Mouse (Mus musculus) limb, embryonic 14.5 days (tissue): Measurements from ENCODE around the gene Hdac4. TPM values are rescaled to one million over a fixed set of nuclear protein-coding genes. Genes with fewer than 3 reads are reported as not detected.

Experiments used
- ATAC-seq: fragments of 200-750 bp; cut with Nextera tagmentation; 2 replicates; pipeline ENCODE4 v1.8.0; 2017; ENCODE audit warnings: low read depth, moderate number of reproducible peaks, moderate TSS enrichment; ENCODE audit not compliant: low FRiP score
- DNase-seq: peaks from one replicate; pipeline ENCODE4 v3.0.0-alpha.2; 2015; ENCODE audit warnings: low spot score
- H3K27ac ChIP-seq: fragments of 300-500 bp; sonication (generic); replicated peaks from 2 replicates; pipeline ENCODE4 v1.5.1; 2014; ENCODE audit warnings: low read depth, mild to moderate bottlenecking, low read length, moderate library complexity, mixed read lengths
- H3K27me3 ChIP-seq: fragments of 300-500 bp; sonication (generic); 2 replicates; pipeline ENCODE4 v1.6.1; 2014; ENCODE audit warnings: low read length, mixed read lengths; ENCODE audit not compliant: control insufficient read depth, insufficient read depth
- H3K36me3 ChIP-seq: fragments of 300-500 bp; sonication (generic); 2 replicates; pipeline ENCODE4 v1.6.1; 2014; ENCODE audit warnings: mild to moderate bottlenecking, low read length, moderate library complexity, mixed read lengths; ENCODE audit not compliant: control insufficient read depth, insufficient read depth
- H3K4me1 ChIP-seq: fragments of 300-500 bp; sonication (generic); 2 replicates; pipeline ENCODE4 v1.6.1; 2014; ENCODE audit warnings: antibody characterized with exemption, low read length, mixed read lengths; ENCODE audit not compliant: control insufficient read depth, insufficient read depth
- H3K4me2 ChIP-seq: fragments of 300-500 bp; sonication (generic); replicated peaks from 2 replicates; pipeline ENCODE4 v1.6.1; 2014; ENCODE audit warnings: low read depth, mild to moderate bottlenecking, low read length, moderate library complexity; ENCODE audit not compliant: severe bottlenecking
- H3K4me3 ChIP-seq: fragments of 300-500 bp; sonication (generic); replicated peaks from 2 replicates; pipeline ENCODE4 v1.5.1; 2014; ENCODE audit warnings: low read length
- H3K9ac ChIP-seq: fragments of 300-500 bp; sonication (generic); 2 replicates; pipeline ENCODE4 v1.6.1; 2014; ENCODE audit warnings: mild to moderate bottlenecking, low read depth, low read length, moderate library complexity; ENCODE audit not compliant: severe bottlenecking
- H3K9me3 ChIP-seq: fragments of 300-500 bp; sonication (generic); 2 replicates; pipeline ENCODE4 v1.6.1; 2016; ENCODE audit warnings: low read length; ENCODE audit not compliant: control insufficient read depth
- POLR2A ChIP-seq: fragments of 200-500 bp; IDR thresholded peaks from 2 replicates; pipeline ENCODE4 v1.8.0; 2012; ENCODE audit warnings: inconsistent platforms, mild to moderate bottlenecking, moderate library complexity, borderline replicate concordance; ENCODE audit not compliant: insufficient read depth, insufficient read length; ENCODE audit errors: extremely low read depth
- WGBS: fragments of 180-500 bp; shearing (Covaris S2); extraction: QIAGEN DNeasy Blood & Tissue Kit; methylation state at CpG from one replicate; pipeline ENCODE4 v1.1.7; 2014; 5-methylcytosine and 5-hydroxymethylcytosine counted together
- polyA plus RNA-seq, 2 experiments: library from polyadenylated mRNA; depleted of rRNA in 1 of 2; stranded (reverse) in 1 of 2; unstranded in 1 of 2; fragments of >200 nt; fragmentation: Nextera tagmentation in 1 of 2; extraction: Ambion mirVana in 1 of 2; gene quantifications; 2 replicates each; pipeline versions ENCODE4 v1.2.1 to v1.2.3; 2012 to 2014

The Hdac4 gene
- polyA plus RNA-seq, 2 experiments, result 15.2 to 25.4 TPM

GRCm38 (mm10) chr1:92004906-92005616 lies 190.4 kb downstream of the Hdac4 start:
- Histone ChIP-seq H3K4me2 (no peak overlapping the region), H3K4me1 (peaks cover 14% of the 10 kb centered on the region; the same call in 1 of the 2 replicates), H3K9me3 (no peaks in the 10 kb centered on the region), H3K9ac (no peak overlapping the region), H3K4me3 (no peak overlapping the region), H3K27ac (peak overlapping the region; percentile 33; the same call in 1 of the 2 replicates), H3K27me3 (no peaks in the 10 kb centered on the region), H3K36me3 (0 out of 2 replicates have a peak, but pooled peaks cover 3% of the 10 kb centered on the region)
- DNase-seq (peak; percentile 54), ATAC-seq (peak; percentile 63)
- 44% methylated on average over 8 of the region's 8 CpGs for WGBS
- no peak for TF ChIP-seq POLR2A

DNA sequence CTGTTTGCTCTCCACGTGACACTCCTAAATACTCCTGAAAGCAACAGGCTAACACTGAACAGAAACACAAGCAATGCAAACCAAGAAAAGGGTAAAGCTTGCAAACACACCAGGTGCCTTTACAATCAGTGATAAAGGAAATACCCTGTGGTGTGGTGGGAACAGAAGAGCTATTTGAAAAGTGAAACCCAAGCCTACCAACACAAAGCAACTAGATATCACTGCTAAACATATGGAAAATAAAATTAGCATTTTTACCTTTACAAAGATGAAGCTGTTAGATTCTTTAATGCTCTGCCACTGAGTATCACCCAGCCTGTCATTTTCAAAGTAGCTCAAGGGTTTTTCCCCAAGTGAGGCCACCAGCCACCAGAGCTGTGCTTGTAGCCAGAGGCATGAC lies 191.4 kb downstream of the Hdac4 start:
- no peak overlapping the region for H3K4me3 ChIP-seq
- DNase-seq (no peak), ATAC-seq (no peak)
- H3K9ac ChIP-seq, result no peak overlapping the region
- H3K9me3 ChIP-seq, result no peaks in the 10 kb centered on the region
- no peak for TF ChIP-seq POLR2A
- no peaks in the 10 kb centered on the region for H3K27me3 ChIP-seq
- no peak overlapping the region for H3K27ac ChIP-seq
- no peak overlapping the region for H3K4me2 ChIP-seq
- 0 out of 2 replicates have a peak, but pooled peaks cover 4% of the 10 kb centered on the region for H3K36me3 ChIP-seq
- 70% methylated on average over 1 of the region's 1 CpGs for WGBS
- H3K4me1 ChIP-seq, result peaks cover 14% of the 10 kb centered on the region; the same call in 1 of the 2 replicates

DNA sequence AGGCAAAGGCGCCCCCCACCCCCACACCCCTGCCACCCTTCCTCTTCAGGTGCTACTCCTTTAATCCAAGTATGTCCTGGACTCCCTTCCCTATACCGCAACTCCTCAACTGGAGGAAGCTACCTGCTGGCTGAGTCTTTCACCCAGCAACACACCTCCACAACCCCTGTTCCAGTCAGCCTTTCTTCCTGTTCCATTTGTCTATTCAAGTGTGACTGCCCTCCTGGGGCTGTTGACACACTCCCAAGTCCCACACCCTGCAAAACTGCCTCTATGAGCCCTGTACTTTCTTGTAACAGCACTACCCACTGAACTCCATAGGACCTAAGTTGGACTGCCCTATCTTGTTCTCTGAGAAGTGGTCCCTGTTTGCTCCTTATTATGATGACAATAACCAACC lies 195.3 kb downstream of the Hdac4 start:
- WGBS, result 88% methylated on average over 2 of the region's 2 CpGs
- no peaks in the 10 kb centered on the region for H3K27me3 ChIP-seq
- H3K4me2 ChIP-seq, result no peak overlapping the region
- no peak for ATAC-seq
- no peak overlapping the region for H3K4me3 ChIP-seq
- peaks cover 9% of the 10 kb centered on the region; the same call in 1 of the 2 replicates for H3K4me1 ChIP-seq
- no peak for TF ChIP-seq POLR2A
- no peak overlapping the region for H3K27ac ChIP-seq
- no peak overlapping the region for H3K9ac ChIP-seq
- H3K9me3 ChIP-seq, result no peaks in the 10 kb centered on the region
- no peak for DNase-seq
- H3K36me3 ChIP-seq, result peaks cover 20% of the 10 kb centered on the region

- peaks cover 60% of the 10 kb centered on the region for H3K36me3 ChIP-seq
- H3K27ac ChIP-seq, result no peak overlapping the region
- no peak overlapping the region for H3K9ac ChIP-seq
- no peaks in the 10 kb centered on the region for H3K9me3 ChIP-seq
- no peaks in the 10 kb centered on the region for H3K27me3 ChIP-seq
- no peak overlapping the region for H3K4me3 ChIP-seq
- ATAC-seq (no peak), DNase-seq (no peak)
- no peak for TF ChIP-seq POLR2A
- H3K4me2 ChIP-seq, result no peak overlapping the region
- H3K4me1 ChIP-seq, result no peaks in the 10 kb centered on the region
- 86% methylated on average over 9 of the region's 9 CpGs for WGBS
Measured at GRCm38 (mm10) chr1:91993658-91994165, 201.8 kb downstream of the Hdac4 start.

DNA sequence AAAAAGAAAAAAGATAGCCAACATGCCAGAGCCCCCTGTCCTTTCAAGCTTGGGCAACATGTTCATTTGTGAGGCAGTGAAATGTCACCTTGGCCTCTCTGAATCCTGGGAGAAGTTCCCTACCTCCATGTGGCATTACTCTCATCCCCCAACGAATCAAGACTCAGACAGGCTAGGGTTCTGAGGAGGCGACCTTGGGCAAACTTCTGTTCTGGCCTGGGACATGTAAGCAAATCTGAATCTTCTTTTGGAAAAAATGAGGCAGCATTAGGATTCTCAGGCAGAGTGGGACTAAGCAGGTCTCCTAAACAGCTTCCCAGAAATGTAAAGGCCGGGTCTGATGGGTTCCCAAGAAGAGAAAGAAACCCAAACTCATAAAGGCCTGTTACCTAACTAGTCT lies 202.8 kb downstream of the Hdac4 start:
- no peaks in the 10 kb centered on the region for H3K4me1 ChIP-seq
- H3K36me3 ChIP-seq, result peaks cover 66% of the 10 kb centered on the region
- no peak overlapping the region for H3K27ac ChIP-seq
- no peak for ATAC-seq
- WGBS, result 78% methylated on average over 3 of the region's 3 CpGs
- TF ChIP-seq POLR2A, result no peak
- no peaks in the 10 kb centered on the region for H3K9me3 ChIP-seq
- no peak overlapping the region for H3K4me3 ChIP-seq
- no peak overlapping the region for H3K4me2 ChIP-seq
- H3K9ac ChIP-seq, result no peak overlapping the region
- DNase-seq, result no peak
- no peaks in the 10 kb centered on the region for H3K27me3 ChIP-seq
